Mouse (Mus musculus) stomach, embryonic 14.5 days (tissue): ENCODE data around the gene Olfr896-ps1. TPM values are rescaled to one million over a fixed set of nuclear protein-coding genes. Genes with fewer than 3 reads are reported as not detected.

ENCODE experiments used
- ATAC-seq: fragments of 200-750 bp; cut with Nextera tagmentation; 2 replicates; pipeline ENCODE4 v1.8.0; 2017; ENCODE audit warnings: low read depth, moderate TSS enrichment; ENCODE audit not compliant: insufficient number of reproducible peaks, insufficient read depth, low FRiP score
- H3K27ac ChIP-seq: fragments of 300-500 bp; sonication (generic); 2 replicates; pipeline ENCODE4 v1.5.1; 2014; ENCODE audit warnings: mild to moderate bottlenecking, low read length, moderate library complexity, mixed read lengths
- H3K27me3 ChIP-seq: fragments of 300-500 bp; sonication (generic); 2 replicates; pipeline ENCODE4 v1.6.1; 2014; ENCODE audit warnings: low read length, control low read depth, mixed read lengths; ENCODE audit not compliant: control insufficient read depth, insufficient read depth
- H3K36me3 ChIP-seq: fragments of 300-500 bp; sonication (generic); 2 replicates; pipeline ENCODE4 v1.6.1; 2014; ENCODE audit warnings: mild to moderate bottlenecking, control low read depth, low read length, moderate library complexity, mixed read lengths; ENCODE audit not compliant: control insufficient read depth, insufficient read depth
- H3K4me1 ChIP-seq: fragments of 300-500 bp; sonication (generic); 2 replicates; pipeline ENCODE4 v1.6.1; 2014; ENCODE audit warnings: low read length, control low read depth, mixed read lengths; ENCODE audit not compliant: control insufficient read depth, insufficient read depth
- H3K4me2 ChIP-seq: fragments of 300-500 bp; sonication (generic); replicated peaks from 2 replicates; pipeline ENCODE4 v1.6.1; 2014; ENCODE audit warnings: low read depth, low read length, control low read depth
- H3K4me3 ChIP-seq: fragments of 300-500 bp; sonication (generic); 2 replicates; pipeline ENCODE4 v1.5.1; 2014; ENCODE audit warnings: low read depth, low read length, control low read depth
- H3K9ac ChIP-seq: fragments of 300-500 bp; sonication (generic); replicated peaks from 2 replicates; pipeline ENCODE4 v1.6.1; 2014; ENCODE audit warnings: low read depth, mild to moderate bottlenecking, control low read depth, low read length, moderate library complexity, mixed read lengths
- H3K9me3 ChIP-seq: fragments of 300-500 bp; sonication (generic); 2 replicates; pipeline ENCODE4 v1.6.1; 2016; ENCODE audit warnings: low read depth, low read length, control low read depth; ENCODE audit not compliant: control insufficient read depth
- WGBS: fragments of 180-500 bp; shearing (Covaris S2); extraction: QIAGEN DNeasy Blood & Tissue Kit; methylation state at CpG from one replicate; pipeline ENCODE4 v1.1.7; 2014; 5-methylcytosine and 5-hydroxymethylcytosine counted together
- polyA plus RNA-seq: library from polyadenylated mRNA; unstranded; fragments of >200 nt; fragmentation: Nextera tagmentation; extraction: Ambion mirVana; gene quantifications from 2 replicates; pipeline ENCODE4 v1.2.1, GENCODE M21; 2014

Olfr896-ps1 gene
- polyA plus RNA-seq, result not detected in 2 replicates

GRCm38 (mm10) chr9:38290807-38291206 is at the start of gene Olfr896-ps1:
TSS of gene Olfr896-ps1 (plus strand) at chr9:38291107.
- H3K4me3 ChIP-seq, result no peak within 1 kb of the TSS
- H3K9ac ChIP-seq, result no peak within 1 kb of the TSS
- H3K36me3 ChIP-seq, result no peaks in the 10 kb centered on the region
- H3K4me2 ChIP-seq, result no peak within 1 kb of the TSS
- H3K4me1 ChIP-seq, result no peaks in the 10 kb centered on the region
- H3K27ac ChIP-seq, result no peak within 1 kb of the TSS
- H3K9me3 ChIP-seq, result no peaks in the 10 kb centered on the region
- 78% methylated on average over 1 of the region's 1 CpGs for WGBS
- ATAC-seq, result no peak
- no peaks in the 10 kb centered on the region for H3K27me3 ChIP-seq

GRCm38 (mm10) chr9:38252474-38252873 is 38.4 kb upstream of the Olfr896-ps1 start, which contains the start of gene Olfr143:
TSS of gene Olfr143 (plus strand) at chr9:38252774.
- ATAC-seq, result no peak
- Histone ChIP-seq H3K27me3 (no peaks in the 10 kb centered on the region), H3K4me1 (no peaks in the 10 kb centered on the region), H3K4me2 (no peak within 1 kb of the TSS), H3K9ac (no peak within 1 kb of the TSS), H3K9me3 (no peaks in the 10 kb centered on the region), H3K27ac (no peak within 1 kb of the TSS), H3K36me3 (no peaks in the 10 kb centered on the region), H3K4me3 (no peak within 1 kb of the TSS)

- Histone ChIP-seq H3K27ac (no peak within 1 kb of the TSS), H3K9ac (no peak within 1 kb of the TSS), H3K4me1 (no peaks in the 10 kb centered on the region), H3K9me3 (no peaks in the 10 kb centered on the region), H3K4me2 (no peak within 1 kb of the TSS), H3K27me3 (no peaks in the 10 kb centered on the region), H3K36me3 (no peaks in the 10 kb centered on the region), H3K4me3 (no peak within 1 kb of the TSS)
- ATAC-seq, result no peak
Measured at GRCm38 (mm10) chr9:38267551-38267950, 23.4 kb upstream of the Olfr896-ps1 start, which contains the start of gene Olfr895. TSS of gene Olfr895 (plus strand) at chr9:38267851.

GRCm38 (mm10) chr9:38328760-38329159 is 37.9 kb downstream of the Olfr896-ps1 start, which contains the start of gene Olfr25:
TSS of gene Olfr25 (plus strand) at chr9:38329060.
- Histone ChIP-seq H3K9me3 (no peaks in the 10 kb centered on the region), H3K27me3 (no peaks in the 10 kb centered on the region), H3K4me3 (no peak within 1 kb of the TSS), H3K4me2 (no peak within 1 kb of the TSS), H3K36me3 (no peaks in the 10 kb centered on the region), H3K4me1 (no peaks in the 10 kb centered on the region), H3K9ac (no peak within 1 kb of the TSS), H3K27ac (no peak within 1 kb of the TSS)
- ATAC-seq, result no peak
- 83% methylated on average over 3 of the region's 3 CpGs for WGBS

Other genes with a start within 250 kb of the Olfr896-ps1 start
- not detected in 2 replicates for gene Olfr884, start 244.6 kb upstream of the Olfr896-ps1 start, polyA plus RNA-seq
- not detected in 2 replicates for gene Olfr885, start 229.8 kb upstream of the Olfr896-ps1 start, polyA plus RNA-seq
- gene Olfr887, start 207.0 kb upstream of the Olfr896-ps1 start, polyA plus RNA-seq, result not detected in 2 replicates
- not detected in 2 replicates for gene Olfr888, start 183.0 kb upstream of the Olfr896-ps1 start, polyA plus RNA-seq
- 0.07 and 0.12 TPM in 2 replicates for gene Olfr889, start 175.9 kb upstream of the Olfr896-ps1 start, polyA plus RNA-seq
- not detected in 2 replicates for gene Olfr890, start 148.6 kb upstream of the Olfr896-ps1 start, polyA plus RNA-seq
- not detected in 2 replicates for gene Olfr891, start 110.3 kb upstream of the Olfr896-ps1 start, polyA plus RNA-seq
- gene Olfr893, start 82.7 kb upstream of the Olfr896-ps1 start, polyA plus RNA-seq, result not detected in 2 replicates
- not detected in 2 replicates for gene Olfr894, start 73.1 kb upstream of the Olfr896-ps1 start, polyA plus RNA-seq
- gene Olfr143, start 38.3 kb upstream of the Olfr896-ps1 start, polyA plus RNA-seq, result not detected in 2 replicates
- not detected in 2 replicates for gene Olfr895, start 23.3 kb upstream of the Olfr896-ps1 start, polyA plus RNA-seq
- not detected in 2 replicates for gene Olfr25, start 38.0 kb downstream of the Olfr896-ps1 start, polyA plus RNA-seq
- gene Olfr898, start 57.3 kb downstream of the Olfr896-ps1 start, polyA plus RNA-seq, result not detected in 2 replicates
- gene Olfr250, start 75.8 kb downstream of the Olfr896-ps1 start, polyA plus RNA-seq, result not detected in 2 replicates
- not detected in 2 replicates for gene Olfr251, start 86.0 kb downstream of the Olfr896-ps1 start, polyA plus RNA-seq
- not detected in 2 replicates for gene Olfr147, start 110.6 kb downstream of the Olfr896-ps1 start, polyA plus RNA-seq
- gene Olfr901, start 138.3 kb downstream of the Olfr896-ps1 start, polyA plus RNA-seq, result not detected in 2 replicates
- gene Olfr902, start 156.5 kb downstream of the Olfr896-ps1 start, polyA plus RNA-seq, result not detected in 2 replicates
- gene Olfr904, start 172.0 kb downstream of the Olfr896-ps1 start, polyA plus RNA-seq, result not detected in 2 replicates
- gene Olfr905, start 180.0 kb downstream of the Olfr896-ps1 start, polyA plus RNA-seq, result not detected in 2 replicates
- gene Olfr906, start 196.0 kb downstream of the Olfr896-ps1 start, polyA plus RNA-seq, result not detected in 2 replicates
- not detected in 2 replicates for gene Olfr907, start 204.7 kb downstream of the Olfr896-ps1 start, polyA plus RNA-seq
- gene Olfr911-ps1, start 230.5 kb downstream of the Olfr896-ps1 start, polyA plus RNA-seq, result not detected in 2 replicates
- gene Olfr910, start 246.7 kb downstream of the Olfr896-ps1 start, polyA plus RNA-seq, result not detected in 2 replicates